Mouse (Mus musculus): Measurements from ENCODE around the gene Clip3.

Gene Clip3

GRCm38 (mm10) chr7:30313666-30314320, 22.3 kb downstream of the Clip3 start:
- CTCF ChIA-PET = interaction anchor here (0.6 to 3.7 kb wide), 12 partner anchors 8 to 660 kb away, joined by 3 to 11 read pairs (median 4); no protein-coding TSS in a partner anchor

DNA sequence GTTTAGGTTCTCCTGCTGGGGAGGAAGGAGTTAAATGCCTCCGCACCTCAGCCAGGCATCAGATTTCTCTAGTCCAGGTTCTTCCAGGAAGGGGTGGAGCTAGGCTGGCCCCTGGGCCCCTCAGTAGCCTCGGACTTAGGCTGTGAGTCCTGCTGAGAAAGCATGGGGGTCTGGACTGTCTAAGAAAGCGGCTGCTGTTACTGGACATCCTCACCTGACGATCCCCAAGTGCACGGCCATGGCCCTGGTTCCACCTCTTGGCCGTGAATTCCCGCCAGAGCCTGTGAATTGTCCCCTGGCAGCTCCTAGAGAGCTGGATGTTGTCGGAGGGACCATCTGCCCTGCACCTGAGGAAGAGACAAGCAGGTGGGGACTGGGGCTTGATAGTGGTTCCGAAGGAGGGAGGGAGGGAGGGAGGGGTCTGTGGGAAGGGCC, 23.2 kb downstream of the Clip3 start, which contains the start of gene Syne4:
TSS of gene Syne4 (plus strand) at position 87 of the 435 bp plus-strand sequence.
- ChIA-PET POLR2A (interaction anchor here in 3 of 4 experiments (0.6 to 2.6 kb wide), 17 partner anchors 9 to 493 kb away, joined by 3 to 12 read pairs (median 3); partner anchors contain the start of genes Thap8 (in 2 of the 3), Wdr62 (in 2 of the 3), Haus5 (in 1 of the 3) and Lrfn3 (in 1 of the 3)), CTCF (interaction anchor here in 2 of 4 experiments (0.7 to 3.7 kb wide), 8 partner anchors 8 to 22 kb away, joined by 3 to 11 read pairs (median 4); no protein-coding TSS in a partner anchor)

More at GRCm38 (mm10) chr7:30313666-30314320, 22.3 kb downstream of the Clip3 start:
- POLR2A ChIA-PET = interaction anchor here in 3 of 4 experiments (0.5 to 2.6 kb wide), 18 partner anchors 8 to 403 kb away, joined by 3 to 12 read pairs (median 5); partner anchors contain the start of genes Thap8 (in 3 of the 3), Wdr62 (in 3 of the 3) and E130208F15Rik (in 2 of the 3)

DNA sequence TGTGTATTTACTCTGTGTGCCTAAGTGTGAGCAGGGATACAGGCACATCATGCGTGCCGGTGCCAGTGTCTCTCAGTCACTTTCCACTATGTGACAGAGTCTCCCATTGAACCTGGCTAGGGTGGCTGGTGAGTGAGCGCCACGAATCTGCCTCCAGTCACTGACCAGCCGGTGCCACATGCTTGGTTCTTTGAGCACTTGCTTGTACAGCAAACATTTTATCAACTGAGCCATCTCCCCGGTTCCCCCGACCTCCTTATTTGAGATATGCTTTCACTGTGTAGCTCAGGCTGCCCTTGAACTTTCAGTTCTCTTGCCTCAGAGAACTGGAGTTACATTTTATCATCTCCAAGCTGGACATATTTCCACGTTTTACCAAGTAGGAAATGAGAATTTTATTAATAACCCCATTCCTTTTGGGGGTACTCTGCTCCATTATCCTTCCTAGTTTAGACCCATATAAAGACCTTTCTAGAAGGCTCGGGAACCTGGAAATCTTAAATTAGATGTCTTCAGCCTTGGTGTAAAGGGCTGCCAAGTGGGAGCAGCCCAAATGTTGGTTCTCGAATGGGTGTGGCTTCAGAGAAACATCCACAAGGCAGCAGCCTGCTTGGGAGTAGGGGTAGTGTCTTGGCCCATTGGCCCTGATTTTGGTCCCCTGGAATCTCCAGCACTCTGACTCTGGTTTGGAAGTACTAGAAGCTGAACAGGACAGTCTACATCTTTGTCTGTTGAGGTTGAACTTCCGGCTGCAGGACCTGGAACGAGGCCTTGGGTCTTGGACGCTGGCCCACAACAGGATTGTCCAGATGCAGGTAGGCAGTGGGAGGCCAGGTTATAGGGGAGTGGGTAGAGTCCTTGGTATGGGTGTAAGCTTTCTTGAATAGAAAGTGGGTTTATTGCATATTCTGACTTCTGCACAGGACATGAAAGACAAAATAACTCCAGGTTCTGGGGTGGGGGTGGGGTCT, 24.3 kb downstream of the Clip3 start:
- CTCF ChIA-PET = interaction anchor here in 2 of 4 experiments (0.6 to 3.7 kb wide), 2 partner anchors 16 to 195 kb away, joined by 3 to 11 read pairs; no protein-coding TSS in a partner anchor
- POLR2A ChIA-PET = interaction anchor here in 3 of 4 experiments (0.5 to 2.6 kb wide), 7 partner anchors 16 to 147 kb away, joined by 3 to 12 read pairs (median 3); partner anchors contain the start of genes Lrfn3 (in 1 of the 3), Thap8 (in 1 of the 3), Tyrobp (in 1 of the 3) and Wdr62 (in 1 of the 3)

DNA sequence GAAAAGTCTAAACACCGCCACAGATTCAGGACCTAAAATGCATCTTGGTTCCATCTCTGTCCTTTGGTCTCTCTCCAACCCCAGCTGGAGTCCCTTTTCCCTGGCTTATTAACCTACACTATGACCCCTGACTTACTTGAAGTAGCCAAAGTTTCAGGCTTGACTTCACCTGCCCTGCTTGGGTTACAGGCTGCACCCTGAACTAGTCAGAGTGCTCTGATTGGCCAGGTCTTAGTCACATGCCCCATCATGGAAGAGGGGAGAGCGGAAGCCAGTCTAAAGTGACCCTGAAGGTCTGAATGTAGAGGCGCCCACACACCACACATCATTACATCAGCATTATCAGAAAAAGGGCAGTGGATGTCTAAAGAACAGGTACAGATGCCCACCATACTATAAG, 26.6 kb downstream of the Clip3 start:
- ChIA-PET CTCF (interaction anchor here in 1 of 4 experiments (1.0 kb wide), 1 partner anchor 10 kb away, joined by 3 read pairs; no protein-coding TSS in a partner anchor), POLR2A (interaction anchor here in 1 of 4 experiments (1.2 kb wide), 1 partner anchor 38 kb away, joined by 3 read pairs; the partner anchor contains the start of gene Wdr62)

GRCm38 (mm10) chr7:30320946-30321345, 29.4 kb downstream of the Clip3 start:
- ChIA-PET POLR2A (interaction anchor here (0.6 to 5.1 kb wide), 30 partner anchors 7 to 412 kb away, joined by 3 to 37 read pairs (median 5); partner anchors contain the start of genes Alkbh6 (in 2 of the 4), Thap8 (in 2 of the 4), Wdr62 (in 2 of the 4) and Kirrel2 (in 1 of the 4)), CTCF (interaction anchor here (0.7 to 2.9 kb wide), 7 partner anchors 11 to 461 kb away, joined by 3 to 24 read pairs (median 5); partner anchors contain the start of gene Zfp420 (in 1 of the 4))

DNA sequence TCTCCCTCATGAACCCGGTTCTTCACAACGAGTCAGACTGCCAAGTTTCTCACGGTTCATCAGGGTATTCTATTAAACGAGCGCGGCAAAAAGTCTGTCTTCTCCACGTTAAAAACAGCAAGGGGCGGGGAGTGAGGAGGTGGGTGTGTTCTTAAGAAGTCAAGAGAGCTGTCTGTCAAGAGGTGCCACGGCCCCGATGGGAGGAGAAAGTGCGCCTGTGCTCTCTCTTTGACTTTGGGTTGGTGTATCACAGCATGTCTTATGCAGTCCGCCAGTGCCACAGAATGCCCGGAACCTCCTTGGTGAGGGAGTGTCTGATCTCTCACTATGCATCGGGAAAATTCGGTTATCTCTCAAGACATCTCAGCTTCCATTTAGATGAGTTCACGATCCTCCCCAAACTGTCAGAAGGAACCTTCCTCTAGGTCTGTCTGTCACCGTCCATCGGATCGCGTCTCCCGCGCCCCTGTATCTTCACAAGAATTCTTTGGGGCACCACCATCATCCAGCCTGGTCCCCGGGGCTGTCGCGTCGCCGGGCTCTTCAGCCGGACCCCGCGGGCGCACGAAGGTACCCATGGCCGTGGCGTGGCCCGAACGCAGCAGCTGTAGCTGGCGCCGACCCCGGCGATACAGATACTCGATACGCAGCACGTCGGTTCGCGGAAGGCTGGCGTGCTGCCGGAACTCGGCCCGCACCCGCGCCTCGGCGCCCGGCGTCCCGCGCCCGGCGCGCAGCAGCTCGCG, 30.2 kb downstream of the Clip3 start, which contains the start of gene E130208F15Rik:
TSS of gene E130208F15Rik (plus strand) at position 202 of the 746 bp plus-strand sequence.
- POLR2A ChIA-PET = interaction anchor here (0.6 to 5.1 kb wide), 52 partner anchors 8 to 412 kb away, joined by 3 to 37 read pairs (median 4); partner anchors contain the start of genes Wdr62 (in 3 of the 4), Alkbh6 (in 2 of the 4), Kmt2b (in 2 of the 4) and Thap8 (in 2 of the 4)
- CTCF ChIA-PET = interaction anchor here (0.6 to 3.6 kb wide), 21 partner anchors 10 to 731 kb away, joined by 3 to 24 read pairs (median 4); partner anchors contain the start of genes Alkbh6 (in 1 of the 4) and Zfp420 (in 1 of the 4)

GRCm38 (mm10) chr7:30322285-30322667, 30.7 kb downstream of the Clip3 start:
- ChIA-PET CTCF (interaction anchor here (0.6 to 3.6 kb wide), 21 partner anchors 8 to 731 kb away, joined by 3 to 24 read pairs (median 4); partner anchors contain the start of gene Alkbh6 (in 1 of the 4)), POLR2A (interaction anchor here in 3 of 4 experiments (0.6 to 5.1 kb wide), 44 partner anchors 9 to 395 kb away, joined by 3 to 37 read pairs (median 5); partner anchors contain the start of genes Wdr62 (in 3 of the 3), Alkbh6 (in 2 of the 3), Kmt2b (in 2 of the 3) and Thap8 (in 2 of the 3))

GRCm38 (mm10) chr7:30322865-30323264, 31.3 kb downstream of the Clip3 start:
- CTCF ChIA-PET = interaction anchor here (0.6 to 3.6 kb wide), 19 partner anchors 9 to 291 kb away, joined by 3 to 24 read pairs (median 4); partner anchors contain the start of gene Alkbh6 (in 1 of the 4)
- POLR2A ChIA-PET = interaction anchor here in 3 of 4 experiments (0.6 to 5.1 kb wide), 39 partner anchors 9 to 395 kb away, joined by 3 to 37 read pairs (median 5); partner anchors contain the start of genes Wdr62 (in 3 of the 3), Alkbh6 (in 2 of the 3), Kmt2b (in 2 of the 3) and Thap8 (in 2 of the 3)

- CTCF ChIA-PET = interaction anchor here (0.6 to 3.6 kb wide), 8 partner anchors 8 to 345 kb away, joined by 3 to 24 read pairs (median 4); no protein-coding TSS in a partner anchor
- POLR2A ChIA-PET = interaction anchor here in 2 of 4 experiments (0.6 to 5.1 kb wide), 9 partner anchors 8 to 113 kb away, joined by 3 to 37 read pairs (median 5); partner anchors contain the start of genes Thap8 (in 2 of the 2), Wdr62 (in 2 of the 2) and Alkbh6 (in 1 of the 2)
Observed at GRCm38 (mm10) chr7:30323795-30324194, 32.3 kb downstream of the Clip3 start, which contains the start of gene Sdhaf1. Gene Sdhaf1 (minus strand): TSS chr7:30323895.

- ChIA-PET POLR2A (interaction anchor here in 2 of 4 experiments (0.6 to 5.1 kb wide), 7 partner anchors 12 to 112 kb away, joined by 3 to 37 read pairs (median 5); partner anchors contain the start of genes Thap8 (in 2 of the 2), Wdr62 (in 2 of the 2) and Alkbh6 (in 1 of the 2)), CTCF (interaction anchor here (0.6 to 3.6 kb wide), 11 partner anchors 8 to 1156 kb away, joined by 3 to 17 read pairs (median 4); partner anchors contain the start of gene Syne4 (in 1 of the 4))
Observed at GRCm38 (mm10) chr7:30324300-30324944, 32.9 kb downstream of the Clip3 start.

DNA sequence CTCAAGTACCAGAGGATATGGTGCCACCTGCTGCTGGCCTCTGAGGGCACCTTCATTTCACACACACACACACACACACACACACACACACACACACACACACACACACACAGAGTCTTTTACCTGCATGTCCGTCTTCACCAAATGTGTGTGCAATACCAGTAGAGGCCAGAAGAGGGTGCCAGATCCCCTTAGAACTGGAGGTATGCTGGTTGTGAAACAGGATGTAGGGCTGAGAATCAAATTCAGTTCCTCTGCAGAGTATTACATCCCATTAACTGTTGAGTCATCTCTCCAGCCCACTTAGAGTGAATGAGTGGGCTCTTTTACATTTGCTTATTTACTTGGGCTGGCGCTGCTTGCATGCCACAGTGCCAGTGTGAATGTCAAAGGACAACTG, 33.8 kb downstream of the Clip3 start:
- CTCF ChIA-PET = interaction anchor here (0.6 to 1.5 kb wide), 8 partner anchors 7 to 1157 kb away, joined by 3 to 7 read pairs (median 3); partner anchors contain the start of gene Syne4 (in 1 of the 4)
- POLR2A ChIA-PET = interaction anchor here in 2 of 4 experiments (1.0 to 5.0 kb wide), 2 partner anchors 11 to 44 kb away, joined by 3 to 36 read pairs; partner anchors contain the start of genes Thap8 (in 1 of the 2) and Wdr62 (in 1 of the 2)

GRCm38 (mm10) chr7:30326427-30326826, 34.9 kb downstream of the Clip3 start:
- ChIA-PET POLR2A (no interaction called here), CTCF (interaction anchor here in 1 of 4 experiments (1.1 kb wide), 1 partner anchor 27 kb away, joined by 3 read pairs; no protein-coding TSS in a partner anchor)

DNA sequence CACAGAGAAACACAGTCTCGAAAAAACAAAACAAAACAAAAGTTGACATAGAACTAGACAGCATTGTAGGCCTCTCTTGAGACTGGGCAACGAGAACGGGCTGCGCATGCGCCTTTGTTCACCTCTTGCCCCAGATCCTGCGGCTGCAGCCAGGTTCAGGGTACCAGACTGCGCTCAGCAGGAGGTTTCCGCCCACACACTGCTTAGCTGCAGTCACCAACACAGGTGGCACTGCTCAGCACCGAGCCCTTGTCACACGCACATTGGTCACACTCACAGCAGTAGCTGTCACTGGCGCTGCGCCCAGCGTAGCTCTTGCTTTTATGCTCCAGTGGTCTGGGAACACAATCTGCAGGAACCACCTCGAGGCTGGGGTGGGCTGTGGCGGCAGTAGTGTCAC, 35.6 kb downstream of the Clip3 start:
- ChIA-PET POLR2A (no interaction called here), CTCF (interaction anchor here in 2 of 4 experiments (0.8 to 1.4 kb wide), 4 partner anchors 9 to 26 kb away, joined by 3 to 4 read pairs (median 3); no protein-coding TSS in a partner anchor)

DNA sequence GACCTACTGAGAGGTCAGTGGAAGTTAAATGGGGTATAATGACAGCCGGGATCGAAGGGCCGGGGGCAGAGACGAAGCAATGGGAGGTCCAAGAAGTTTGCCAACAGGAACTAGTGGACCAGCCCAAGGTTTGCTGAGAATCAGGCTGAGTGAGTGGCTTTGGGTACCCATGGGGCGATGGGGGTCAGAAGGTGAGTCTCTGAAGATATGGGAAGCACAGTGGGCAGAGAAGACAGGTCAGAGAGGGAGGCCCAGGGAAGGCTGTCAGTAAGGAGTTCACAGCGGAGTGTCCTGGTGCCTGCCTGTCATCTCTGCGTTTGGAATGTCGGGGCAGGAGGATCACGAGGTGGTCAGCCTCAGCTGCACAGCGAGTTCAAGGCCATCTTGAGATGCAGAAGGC, 36.9 kb downstream of the Clip3 start:
- ChIA-PET CTCF (interaction anchor here (0.6 to 1.4 kb wide), 7 partner anchors 8 to 285 kb away, joined by 3 to 4 read pairs (median 3); partner anchors contain the start of gene Zfp146 (in 1 of the 4)), POLR2A (interaction anchor here in 1 of 4 experiments (0.6 to 1.2 kb wide), 2 partner anchors 16 to 162 kb away, joined by 3 read pairs; no protein-coding TSS in a partner anchor)
